Mouse (Mus musculus) heart, embryonic 14.5 days (tissue): Measurements from ENCODE around the gene Fermt2. TPM values are rescaled to one million over a fixed set of nuclear protein-coding genes. Genes with fewer than 3 reads are reported as not detected.

Experiments used
- ATAC-seq: fragments of 200-750 bp; cut with Nextera tagmentation; 2 replicates; pipeline ENCODE4 v1.8.0; 2017; ENCODE audit warnings: low read depth, moderate TSS enrichment; ENCODE audit not compliant: insufficient number of reproducible peaks, insufficient read depth, low FRiP score
- H3K27ac ChIP-seq, 2 experiments: fragments of 200-500 bp in 1 of 2; fragments of 300-500 bp in 1 of 2; sonication (generic) in 1 of 2; replicated peaks in 1 of 2; 2 replicates each; pipeline ENCODE4 v1.5.1; 2012 to 2014; ENCODE audit warnings: low read depth in 2 of 2, low read length in 2 of 2, control low read depth in 1 of 2, mild to moderate bottlenecking in 1 of 2, mixed read lengths in 1 of 2; ENCODE audit not compliant: control insufficient read depth in 1 of 2, insufficient read depth in 1 of 2
- H3K27me3 ChIP-seq: fragments of 300-500 bp; sonication (generic); 2 replicates; pipeline ENCODE4 v1.6.1; 2014; ENCODE audit warnings: mild to moderate bottlenecking, low read length, control low read depth; ENCODE audit not compliant: control insufficient read depth, insufficient read depth
- H3K36me3 ChIP-seq: fragments of 300-500 bp; sonication (generic); 2 replicates; pipeline ENCODE4 v1.6.1; 2014; ENCODE audit warnings: mild to moderate bottlenecking, control low read depth, low read length, mixed read lengths; ENCODE audit not compliant: control insufficient read depth, insufficient read depth
- H3K4me1 ChIP-seq, 2 experiments: fragments of 200-500 bp in 1 of 2; fragments of 300-500 bp in 1 of 2; sonication (generic) in 1 of 2; 2 replicates each; pipeline ENCODE4 v1.6.1; 2012 to 2014; ENCODE audit warnings: low read length in 2 of 2, control low read depth in 1 of 2, mixed read lengths in 1 of 2; ENCODE audit not compliant: control insufficient read depth in 2 of 2, insufficient read depth in 2 of 2
- H3K4me2 ChIP-seq: fragments of 300-500 bp; sonication (generic); 2 replicates; pipeline ENCODE4 v1.6.1; 2014; ENCODE audit warnings: mild to moderate bottlenecking, low read length
- H3K4me3 ChIP-seq, 2 experiments: fragments of 200-500 bp in 1 of 2; fragments of 300-500 bp in 1 of 2; sonication (generic) in 1 of 2; 2 replicates each; pipeline ENCODE4 v1.5.1; 2012 to 2014; ENCODE audit warnings: low read length in 2 of 2, mild to moderate bottlenecking in 2 of 2, control low read depth in 1 of 2, low read depth in 1 of 2, moderate library complexity in 1 of 2; ENCODE audit not compliant: control insufficient read depth in 1 of 2, insufficient read depth in 1 of 2
- H3K9ac ChIP-seq: fragments of 300-500 bp; sonication (generic); 2 replicates; pipeline ENCODE4 v1.6.1; 2014; ENCODE audit warnings: mild to moderate bottlenecking, low read length
- H3K9me3 ChIP-seq: fragments of 300-500 bp; sonication (generic); 2 replicates; pipeline ENCODE4 v1.6.1; 2016; ENCODE audit warnings: low read length, control low read depth; ENCODE audit not compliant: control insufficient read depth
- WGBS: fragments of 180-500 bp; shearing (Covaris S2); extraction: QIAGEN DNeasy Blood & Tissue Kit; methylation state at CpG from one replicate; pipeline ENCODE4 v1.1.7; 2014; 5-methylcytosine and 5-hydroxymethylcytosine counted together
- polyA plus RNA-seq: library from polyadenylated mRNA; unstranded; fragments of >200 nt; fragmentation: Nextera tagmentation; extraction: Ambion mirVana; gene quantifications from 2 replicates; pipeline ENCODE4 v1.2.1, GENCODE M21; 2014

Gene Fermt2
- polyA plus RNA-seq, 1 experiment from 2014 or later = 228 TPM

- H3K9me3 ChIP-seq = no peaks in the 10 kb centered on the region
- no peak overlapping the region for H3K4me3 ChIP-seq
- no peaks in the 10 kb centered on the region for H3K27me3 ChIP-seq
- H3K4me1 ChIP-seq = peaks cover 9 to 12% of the 10 kb centered on the region in 2 experiments
- ATAC-seq = no peak
- H3K27ac ChIP-seq = peak overlapping the region; percentile 39 to 44; a peak in 3 of 4 replicates
- no peak overlapping the region for H3K9ac ChIP-seq
- 65% methylated on average over 7 of the region's 7 CpGs for WGBS
- no peak overlapping the region for H3K4me2 ChIP-seq
- no peaks in the 10 kb centered on the region for H3K36me3 ChIP-seq
Observed at GRCm38 (mm10) chr14:45444870-45445269, 85.0 kb downstream of the Fermt2 start.

- WGBS = 59% methylated on average over 12 of the region's 12 CpGs
- Histone ChIP-seq H3K36me3 (no peaks in the 10 kb centered on the region), H3K9ac (no peak overlapping the region), H3K4me1 (peaks cover 11 to 12% of the 10 kb centered on the region in 2 experiments), H3K27ac (no peak overlapping the region), H3K9me3 (no peaks in the 10 kb centered on the region), H3K27me3 (no peaks in the 10 kb centered on the region), H3K4me2 (no peak overlapping the region), H3K4me3 (no peak overlapping the region)
- no peak for ATAC-seq
Observed at GRCm38 (mm10) chr14:45442781-45443560, 86.9 kb downstream of the Fermt2 start.

GRCm38 (mm10) chr14:45441291-45441690, 88.6 kb downstream of the Fermt2 start:
- Histone ChIP-seq H3K27ac (no peak overlapping the region), H3K9me3 (no peaks in the 10 kb centered on the region), H3K27me3 (no peaks in the 10 kb centered on the region), H3K9ac (no peak overlapping the region), H3K4me2 (no peak overlapping the region), H3K4me1 (peaks cover 12% of the 10 kb centered on the region in 2 experiments), H3K36me3 (no peaks in the 10 kb centered on the region), H3K4me3 (no peak overlapping the region)
- 62% methylated on average over 6 of the region's 6 CpGs for WGBS
- no peak for ATAC-seq

- Histone ChIP-seq H3K27ac (no peak overlapping the region), H3K9ac (no peak overlapping the region), H3K4me2 (no peak overlapping the region), H3K4me3 (no peak overlapping the region), H3K9me3 (no peaks in the 10 kb centered on the region), H3K4me1 (peaks cover 0 to 3% of the 10 kb centered on the region in 2 experiments; a peak in 2 of 4 replicates), H3K36me3 (no peaks in the 10 kb centered on the region), H3K27me3 (no peaks in the 10 kb centered on the region)
- no peak for ATAC-seq
- 78% methylated on average over 9 of the region's 9 CpGs for WGBS
Observed at GRCm38 (mm10) chr14:45439387-45439786, 90.5 kb downstream of the Fermt2 start.

- no peak overlapping the region for H3K9ac ChIP-seq
- no peaks in the 10 kb centered on the region for H3K36me3 ChIP-seq
- ATAC-seq = no peak
- H3K9me3 ChIP-seq = no peaks in the 10 kb centered on the region
- 100% methylated on average over 1 of the region's 2 CpGs for WGBS
- peaks cover 0 to 3% of the 10 kb centered on the region in 2 experiments; a peak in 2 of 4 replicates for H3K4me1 ChIP-seq
- H3K4me3 ChIP-seq = no peak overlapping the region
- no peak overlapping the region for H3K4me2 ChIP-seq
- no peak overlapping the region for H3K27ac ChIP-seq
- H3K27me3 ChIP-seq = no peaks in the 10 kb centered on the region
Observed at GRCm38 (mm10) chr14:45438931-45439275, 91.0 kb downstream of the Fermt2 start.

- Histone ChIP-seq H3K27me3 (no peaks in the 10 kb centered on the region), H3K4me1 (peaks cover 0 to 3% of the 10 kb centered on the region in 2 experiments; a peak in 2 of 4 replicates), H3K27ac (no peak overlapping the region), H3K4me3 (no peak overlapping the region), H3K9ac (no peak overlapping the region), H3K36me3 (no peaks in the 10 kb centered on the region), H3K9me3 (no peaks in the 10 kb centered on the region), H3K4me2 (no peak overlapping the region)
- 76% methylated on average over 19 of the region's 19 CpGs for WGBS
- no peak for ATAC-seq
Observed at GRCm38 (mm10) chr14:45438250-45438930, 91.5 kb downstream of the Fermt2 start.

GRCm38 (mm10) chr14:45434220-45434619, 95.7 kb downstream of the Fermt2 start:
- Histone ChIP-seq H3K4me1 (peaks cover 0 to 3% of the 10 kb centered on the region in 2 experiments; a peak in 2 of 4 replicates), H3K27ac (no peak overlapping the region), H3K4me3 (no peak overlapping the region), H3K36me3 (no peaks in the 10 kb centered on the region), H3K27me3 (no peaks in the 10 kb centered on the region), H3K9ac (no peak overlapping the region), H3K9me3 (peaks cover 6% of the 10 kb centered on the region; the same call in 1 of the 2 replicates), H3K4me2 (no peak overlapping the region)
- WGBS = 69% methylated on average over 6 of the region's 6 CpGs
- ATAC-seq = no peak
